Mouse (Mus musculus) thymus, adult 2 months (tissue): ENCODE data around the gene Dnah7a.
"Not testable (repeated sequence)": the region's sequence is repeated elsewhere in the genome, so short reads cannot be mapped to it uniquely, and the experiment has no call there.

Experiments used
- CTCF ChIP-seq: fragments of 200-500 bp; IDR thresholded peaks from 2 replicates; pipeline ENCODE4 v1.5.1; 2012; ENCODE audit warnings: mild to moderate bottlenecking, control low read depth, low read length, moderate library complexity, borderline replicate concordance; ENCODE audit not compliant: control insufficient read depth, poor library complexity, insufficient read depth; ENCODE audit errors: extremely low read depth
- POLR2A ChIP-seq: fragments of 200-500 bp; IDR thresholded peaks from 2 replicates; pipeline ENCODE4 v1.6.1; 2012; ENCODE audit warnings: mild to moderate bottlenecking, low read length, control low read depth, moderate library complexity; ENCODE audit not compliant: control insufficient read depth, poor library complexity, insufficient read depth; ENCODE audit errors: extremely low read depth

- TF ChIP-seq CTCF, POLR2A: not testable (repeated sequence)
These were observed 6.8 kb upstream of the Dnah7a start for GRCm38 (mm10) chr1:53713383-53713782.
